Mouse (Mus musculus) inflammation-experienced regulatory T-cells, adult 16 weeks (primary cell): ENCODE data around the gene Antxr2. TPM values are rescaled to one million over a fixed set of nuclear protein-coding genes. Genes with fewer than 3 reads are reported as not detected.

Experiments used
- polyA plus RNA-seq: library from polyadenylated mRNA; unstranded; fragments of 100-300 nt; shearing (Covaris generic); gene quantifications from one replicate; pipeline ENCODE4 v1.2.1, GENCODE M21; 2017

The Antxr2 gene
- polyA plus RNA-seq = 49.8 TPM

GRCm38 (mm10) chr5:98030902-98031641 is at the start of gene Antxr2:
Gene Antxr2, minus strand, starts transcription at chr5:98031043.

Other genes with a start within 250 kb of the Antxr2 start
- gene Prdm8, start 136.2 kb upstream of the Antxr2 start, polyA plus RNA-seq = not detected
- not detected for gene Fgf5, start 223.1 kb upstream of the Antxr2 start, polyA plus RNA-seq